Mouse (Mus musculus) embryonic facial prominence, embryonic 11.5 days (tissue): Measurements from ENCODE around the gene Cyp3a41b. TPM values are rescaled to one million over a fixed set of nuclear protein-coding genes. Genes with fewer than 3 reads are reported as not detected.

Experiments
- polyA plus RNA-seq: library from polyadenylated mRNA; unstranded; fragments of >200 nt; fragmentation: Nextera tagmentation; extraction: Ambion mirVana; gene quantifications from 2 replicates; pipeline ENCODE4 v1.2.1, GENCODE M21; 2014

The Cyp3a41b gene
- polyA plus RNA-seq, 1 experiment from 2014 or later = not detected

Other genes starting within 250 kb of the Cyp3a41b start
- not detected in 2 replicates for gene Cyp3a57, start 239.5 kb downstream of the Cyp3a41b start, polyA plus RNA-seq
- not detected in 2 replicates for gene Cyp3a16, start 115.0 kb downstream of the Cyp3a41b start, polyA plus RNA-seq
- gene Cyp3a41a, start 135.4 kb upstream of the Cyp3a41b start, polyA plus RNA-seq = not detected in 2 replicates
- gene Cyp3a44, start 221.1 kb upstream of the Cyp3a41b start, polyA plus RNA-seq = not detected in 2 replicates